Mouse (Mus musculus) hindbrain, postnatal 0 days (tissue): ENCODE results near the gene Ftsj1. TPM values are rescaled to one million over a fixed set of nuclear protein-coding genes. Genes with fewer than 3 reads are reported as not detected.

Experiments used
- ATAC-seq: fragments of 200-750 bp; cut with Nextera tagmentation; 2 replicates; pipeline ENCODE4 v1.8.0; 2017; ENCODE audit warnings: mild to moderate bottlenecking, moderate TSS enrichment, moderate library complexity
- DNase-seq: peaks from one replicate; pipeline ENCODE4 v3.0.0-alpha.2; 2015; ENCODE audit warnings: low spot score
- H3K27ac ChIP-seq: fragments of 300-500 bp; sonication (generic); 2 replicates; pipeline ENCODE4 v1.5.1; 2014; ENCODE audit warnings: mild to moderate bottlenecking
- H3K27me3 ChIP-seq: fragments of 300-500 bp; sonication (generic); 2 replicates; pipeline ENCODE4 v1.6.1; 2014; ENCODE audit warnings: low read length, mixed read lengths; ENCODE audit not compliant: insufficient read depth
- H3K36me3 ChIP-seq: fragments of 300-500 bp; sonication (generic); 2 replicates; pipeline ENCODE4 v1.6.1; 2014; ENCODE audit warnings: low read length, mixed read lengths; ENCODE audit not compliant: insufficient read depth
- H3K4me1 ChIP-seq: fragments of 300-500 bp; sonication (generic); 2 replicates; pipeline ENCODE4 v1.6.1; 2014; ENCODE audit warnings: antibody characterized with exemption, low read length, mixed read lengths; ENCODE audit not compliant: insufficient read depth
- H3K4me2 ChIP-seq: fragments of 300-500 bp; sonication (generic); 2 replicates; pipeline ENCODE4 v1.6.1; 2014; ENCODE audit warnings: low read depth, mild to moderate bottlenecking, low read length, moderate library complexity, mixed read lengths
- H3K4me3 ChIP-seq: fragments of 300-500 bp; sonication (generic); 2 replicates; pipeline ENCODE4 v1.5.1; 2014; ENCODE audit warnings: low read length
- H3K9ac ChIP-seq: fragments of 300-500 bp; sonication (generic); replicated peaks from 2 replicates; pipeline ENCODE4 v1.6.1; 2014; ENCODE audit warnings: mild to moderate bottlenecking, low read length, moderate library complexity, mixed read lengths
- H3K9me3 ChIP-seq: fragments of 300-500 bp; sonication (generic); 2 replicates; pipeline ENCODE4 v1.6.1; 2016; ENCODE audit warnings: low read length, mixed read lengths
- CTCF ChIP-seq: IDR thresholded peaks from 2 replicates; pipeline ENCODE4 v1.5.1; 2016; ENCODE audit warnings: antibody characterized with exemption, control low read depth, low read depth
- WGBS: fragments of 180-500 bp; shearing (Covaris S2); extraction: QIAGEN DNeasy Blood & Tissue Kit; methylation state at CpG from one replicate; pipeline ENCODE4 v1.1.7; 2014; 5-methylcytosine and 5-hydroxymethylcytosine counted together
- polyA plus RNA-seq: library from polyadenylated mRNA; unstranded; fragments of >200 nt; fragmentation: Nextera tagmentation; extraction: Ambion mirVana; gene quantifications from 2 replicates; pipeline ENCODE4 v1.2.1, GENCODE M21; 2015
- total RNA-seq: library from RNA; depleted of rRNA; stranded (reverse); fragments of >200 nt; gene quantifications from 2 replicates; pipeline ENCODE4 v1.2.3, GENCODE M21; 2014

Gene Ftsj1
- total and polyA plus RNA-seq, 2 experiments from 2014 or later = 39.8 to 44.4 TPM

- no peak overlapping the region for H3K27ac ChIP-seq
- no peaks in the 10 kb centered on the region for H3K9me3 ChIP-seq
- no peaks in the 10 kb centered on the region for H3K4me1 ChIP-seq
- H3K27me3 ChIP-seq = no peaks in the 10 kb centered on the region
- no peak for TF ChIP-seq CTCF
- H3K4me3 ChIP-seq = no peak overlapping the region
- ATAC-seq (no peak), DNase-seq (no peak)
- no peak overlapping the region for H3K4me2 ChIP-seq
- WGBS = 69% methylated on average over 13 of the region's 13 CpGs
- H3K36me3 ChIP-seq = no peaks in the 10 kb centered on the region
- no peak overlapping the region for H3K9ac ChIP-seq
These were observed 13.3 kb downstream of the Ftsj1 start for GRCm38 (mm10) chrX:8238804-8239395.

- H3K4me2 ChIP-seq = no peak overlapping the region
- 86% methylated on average over 2 of the region's 2 CpGs for WGBS
- no peak overlapping the region for H3K4me3 ChIP-seq
- no peaks in the 10 kb centered on the region for H3K4me1 ChIP-seq
- no peaks in the 10 kb centered on the region for H3K27me3 ChIP-seq
- no peak for TF ChIP-seq CTCF
- H3K9ac ChIP-seq = no peak overlapping the region
- no peak overlapping the region for H3K27ac ChIP-seq
- H3K9me3 ChIP-seq = no peaks in the 10 kb centered on the region
- ATAC-seq (no peak), DNase-seq (no peak)
- no peaks in the 10 kb centered on the region for H3K36me3 ChIP-seq
These were observed 15.5 kb downstream of the Ftsj1 start for GRCm38 (mm10) chrX:8236704-8237103.

- H3K27ac ChIP-seq = no peak overlapping the region
- H3K4me1 ChIP-seq = no peaks in the 10 kb centered on the region
- DNase-seq = no peak
- ATAC-seq = no peak
- no peak overlapping the region for H3K9ac ChIP-seq
- no peak overlapping the region for H3K4me2 ChIP-seq
- no peak for TF ChIP-seq CTCF
- WGBS = 81% methylated on average over 3 of the region's 3 CpGs
- no peaks in the 10 kb centered on the region for H3K9me3 ChIP-seq
- H3K36me3 ChIP-seq = no peaks in the 10 kb centered on the region
- H3K4me3 ChIP-seq = no peak overlapping the region
- no peaks in the 10 kb centered on the region for H3K27me3 ChIP-seq
These were observed 18.6 kb downstream of the Ftsj1 start for GRCm38 (mm10) chrX:8233602-8234001.

GRCm38 (mm10) chrX:8230272-8230671 is 21.9 kb downstream of the Ftsj1 start:
- TF ChIP-seq CTCF = no peak
- Histone ChIP-seq H3K4me3 (no peak overlapping the region), H3K27me3 (no peaks in the 10 kb centered on the region), H3K9ac (no peak overlapping the region), H3K27ac (no peak overlapping the region), H3K9me3 (no peaks in the 10 kb centered on the region), H3K4me2 (no peak overlapping the region), H3K4me1 (no peaks in the 10 kb centered on the region), H3K36me3 (no peaks in the 10 kb centered on the region)
- no peak for ATAC-seq
- 74% methylated on average over 4 of the region's 4 CpGs for WGBS
- no peak for DNase-seq

GRCm38 (mm10) chrX:8223473-8223872 is 28.7 kb downstream of the Ftsj1 start:
- H3K4me2 ChIP-seq = no peak overlapping the region
- H3K27ac ChIP-seq = no peak overlapping the region
- no peak overlapping the region for H3K4me3 ChIP-seq
- ATAC-seq = no peak
- DNase-seq = no peak
- no peaks in the 10 kb centered on the region for H3K9me3 ChIP-seq
- no peaks in the 10 kb centered on the region for H3K4me1 ChIP-seq
- no peaks in the 10 kb centered on the region for H3K27me3 ChIP-seq
- 87% methylated on average over 7 of the region's 7 CpGs for WGBS
- no peak for TF ChIP-seq CTCF
- no peak overlapping the region for H3K9ac ChIP-seq
- H3K36me3 ChIP-seq = no peaks in the 10 kb centered on the region

- H3K4me1 ChIP-seq = no peaks in the 10 kb centered on the region
- H3K36me3 ChIP-seq = no peaks in the 10 kb centered on the region
- no peak for ATAC-seq
- no peak overlapping the region for H3K27ac ChIP-seq
- no peak overlapping the region for H3K4me3 ChIP-seq
- no peaks in the 10 kb centered on the region for H3K27me3 ChIP-seq
- WGBS = 59% methylated on average over 7 of the region's 7 CpGs
- no peak overlapping the region for H3K9ac ChIP-seq
- peak; percentile 2 for DNase-seq
- TF ChIP-seq CTCF = no peak
- no peaks in the 10 kb centered on the region for H3K9me3 ChIP-seq
- no peak overlapping the region for H3K4me2 ChIP-seq
These were observed 29.4 kb downstream of the Ftsj1 start for GRCm38 (mm10) chrX:8222678-8223421.

GRCm38 (mm10) chrX:8222296-8222677 is 29.9 kb downstream of the Ftsj1 start:
- H3K27me3 ChIP-seq = no peaks in the 10 kb centered on the region
- H3K9me3 ChIP-seq = no peaks in the 10 kb centered on the region
- H3K9ac ChIP-seq = no peak overlapping the region
- TF ChIP-seq CTCF = no peak
- H3K27ac ChIP-seq = no peak overlapping the region
- H3K4me3 ChIP-seq = no peak overlapping the region
- no peaks in the 10 kb centered on the region for H3K36me3 ChIP-seq
- ATAC-seq (no peak), DNase-seq (peak; percentile 11)
- no peaks in the 10 kb centered on the region for H3K4me1 ChIP-seq
- no peak overlapping the region for H3K4me2 ChIP-seq
- 60% methylated on average over 3 of the region's 3 CpGs for WGBS
